Mouse (Mus musculus) ES-E14 (cell line): ENCODE results near the gene Rtkn2.

Source experiments
- CHD2 ChIP-seq: IDR thresholded peaks from 2 replicates; pipeline ENCODE4 v1.6.1; 2014; ENCODE audit warnings: mild to moderate bottlenecking, low read depth, low read length, inconsistent platforms
- HCFC1 ChIP-seq: IDR thresholded peaks from 2 replicates; pipeline ENCODE4 v1.6.1; 2012; ENCODE audit warnings: low read length, inconsistent platforms, borderline replicate concordance; ENCODE audit not compliant: insufficient read depth
- MAFK ChIP-seq: IDR thresholded peaks from 2 replicates; pipeline ENCODE4 v1.6.1; 2014; ENCODE audit warnings: mild to moderate bottlenecking, low read depth, low read length, inconsistent platforms; ENCODE audit not compliant: insufficient read depth
- ZC3H11A ChIP-seq: IDR thresholded peaks from 2 replicates; pipeline ENCODE4 v1.6.1; 2012; ENCODE audit warnings: low read depth, mild to moderate bottlenecking, inconsistent platforms, low read length, borderline replicate concordance
- ZNF384 ChIP-seq: IDR thresholded peaks from 2 replicates; pipeline ENCODE4 v1.6.1; 2012; ENCODE audit warnings: low read depth, low read length, inconsistent platforms

GRCm38 (mm10) chr10:68063806-68064545 is 84.6 kb downstream of the Rtkn2 start:
- TF ChIP-seq ZNF384 (no peak), HCFC1 (no peak), ZC3H11A (no peak), MAFK (no peak), CHD2 (no peak)
